Mouse (Mus musculus) liver, postnatal 0 days (tissue): ENCODE results near the gene Ccdc180. TPM values are rescaled to one million over a fixed set of nuclear protein-coding genes. Genes with fewer than 3 reads are reported as not detected.
A peak's percentile ranks its signal among the peaks of the same experiment; 100 is the strongest.

Experiments used
- ATAC-seq: fragments of 200-750 bp; cut with Nextera tagmentation; 2 replicates; pipeline ENCODE4 v1.8.0; 2017; ENCODE audit warnings: mild to moderate bottlenecking, moderate library complexity
- DNase-seq: peaks from one replicate; pipeline ENCODE4 v3.0.0-alpha.2; 2016
- H3K27ac ChIP-seq: fragments of 300-500 bp; sonication (generic); 2 replicates; pipeline ENCODE4 v1.5.1; 2014; ENCODE audit warnings: antibody characterized with exemption, moderate library complexity, mild to moderate bottlenecking, low read depth
- H3K27me3 ChIP-seq: fragments of 300-500 bp; sonication (generic); 2 replicates; pipeline ENCODE4 v1.6.1; 2014; ENCODE audit warnings: low read length, control low read depth, mixed read lengths; ENCODE audit not compliant: insufficient read depth
- H3K36me3 ChIP-seq: fragments of 300-500 bp; sonication (generic); replicated peaks from 2 replicates; pipeline ENCODE4 v1.6.1; 2014; ENCODE audit warnings: mild to moderate bottlenecking, control low read depth, low read length, moderate library complexity, mixed read lengths; ENCODE audit not compliant: insufficient read depth
- H3K4me1 ChIP-seq: fragments of 300-500 bp; sonication (generic); 2 replicates; pipeline ENCODE4 v1.6.1; 2014; ENCODE audit warnings: antibody characterized with exemption, mild to moderate bottlenecking, control low read depth; ENCODE audit not compliant: insufficient read depth
- H3K4me2 ChIP-seq: fragments of 300-500 bp; sonication (generic); 2 replicates; pipeline ENCODE4 v1.6.1; 2014; ENCODE audit warnings: low read depth, mild to moderate bottlenecking, low read length, moderate library complexity, mixed read lengths
- H3K4me3 ChIP-seq: fragments of 300-500 bp; sonication (generic); 2 replicates; pipeline ENCODE4 v1.5.1; 2014; ENCODE audit warnings: low read depth, low read length
- H3K9ac ChIP-seq: fragments of 300-500 bp; sonication (generic); replicated peaks from 2 replicates; pipeline ENCODE4 v1.6.1; 2014; ENCODE audit warnings: mild to moderate bottlenecking, moderate library complexity
- H3K9me3 ChIP-seq: fragments of 300-500 bp; sonication (generic); 2 replicates; pipeline ENCODE4 v1.6.1; 2016; ENCODE audit warnings: mild to moderate bottlenecking, control low read depth, low read length, mixed read lengths
- CTCF ChIP-seq: sonication (generic); IDR thresholded peaks from 2 replicates; pipeline ENCODE4 v1.5.1; 2016; ENCODE audit warnings: antibody characterized with exemption, low read depth
- EP300 ChIP-seq: IDR thresholded peaks from 2 replicates; pipeline ENCODE4 v1.6.1; 2016; ENCODE audit warnings: antibody characterized with exemption, low read depth, mild to moderate bottlenecking
- WGBS: fragments of 180-500 bp; shearing (Covaris S2); extraction: QIAGEN DNeasy Blood & Tissue Kit; methylation state at CpG from one replicate; pipeline ENCODE4 v1.1.7; 2014; ENCODE audit not compliant: insufficient replicate concordance; 5-methylcytosine and 5-hydroxymethylcytosine counted together
- polyA plus RNA-seq: library from polyadenylated mRNA; unstranded; fragments of >200 nt; fragmentation: Nextera tagmentation; extraction: Ambion mirVana; gene quantifications from 2 replicates; pipeline ENCODE4 v1.2.1, GENCODE M21; 2015

Ccdc180 gene
- polyA plus RNA-seq, 1 experiment from 2014 or later: 0.16 TPM

DNA sequence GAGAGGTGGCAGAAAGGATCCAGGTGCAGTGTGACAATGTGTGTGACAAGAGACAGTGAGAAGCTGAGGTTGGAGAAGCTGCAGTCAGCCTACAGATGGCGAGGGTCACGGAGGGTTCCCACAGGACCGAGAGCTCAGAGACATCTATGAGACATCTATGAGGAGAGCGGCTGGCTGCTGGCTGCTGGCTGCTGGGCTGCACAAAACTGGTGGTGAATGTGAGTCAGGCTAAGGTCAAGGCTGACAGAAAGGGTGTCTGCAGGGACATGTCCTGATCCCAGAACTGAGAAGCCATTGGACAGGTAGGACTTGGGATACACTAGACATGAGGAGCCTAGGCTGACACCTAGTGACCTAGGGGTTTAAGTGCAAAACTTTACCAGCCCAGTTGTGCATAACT is 33.9 kb downstream of the Ccdc180 start:
- Histone ChIP-seq H3K4me2 (no peak overlapping the region), H3K9ac (no peak overlapping the region), H3K36me3 (no peaks in the 10 kb centered on the region), H3K27ac (no peak overlapping the region), H3K27me3 (no peaks in the 10 kb centered on the region), H3K9me3 (no peaks in the 10 kb centered on the region), H3K4me3 (no peak overlapping the region), H3K4me1 (no peaks in the 10 kb centered on the region)
- 65% methylated on average over 4 of the region's 4 CpGs for WGBS
- TF ChIP-seq CTCF (no peak), EP300 (no peak)
- DNase-seq (no peak), ATAC-seq (no peak)

DNA sequence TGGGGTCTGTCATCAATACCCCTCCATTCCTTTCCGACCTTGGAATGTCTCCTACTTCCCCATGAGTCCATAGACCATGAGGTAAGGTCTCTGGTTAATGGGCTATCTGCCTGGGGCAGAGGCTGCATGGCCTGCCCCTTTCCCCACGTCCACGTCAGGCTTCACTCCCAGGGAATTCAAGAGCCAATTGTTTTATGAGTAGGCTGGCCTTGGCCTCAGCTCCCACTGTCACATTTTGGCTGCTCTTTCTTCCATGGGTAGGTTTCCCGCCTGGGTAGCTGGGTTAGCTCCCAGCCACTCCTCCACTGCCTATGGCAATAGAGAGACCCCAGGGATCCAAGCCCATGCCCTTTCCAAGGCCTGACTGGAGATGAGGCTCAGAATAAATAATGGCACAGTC is 38.5 kb downstream of the Ccdc180 start:
- no peak for ATAC-seq
- Histone ChIP-seq H3K9ac (no peak overlapping the region), H3K27me3 (no peaks in the 10 kb centered on the region), H3K27ac (no peak overlapping the region), H3K9me3 (no peaks in the 10 kb centered on the region), H3K36me3 (no peaks in the 10 kb centered on the region), H3K4me3 (no peak overlapping the region), H3K4me1 (no peaks in the 10 kb centered on the region), H3K4me2 (no peak overlapping the region)
- WGBS: 77% methylated on average over 4 of the region's 4 CpGs
- no peak for DNase-seq
- no peak for TF ChIP-seq CTCF
- no peak for TF ChIP-seq EP300

DNA sequence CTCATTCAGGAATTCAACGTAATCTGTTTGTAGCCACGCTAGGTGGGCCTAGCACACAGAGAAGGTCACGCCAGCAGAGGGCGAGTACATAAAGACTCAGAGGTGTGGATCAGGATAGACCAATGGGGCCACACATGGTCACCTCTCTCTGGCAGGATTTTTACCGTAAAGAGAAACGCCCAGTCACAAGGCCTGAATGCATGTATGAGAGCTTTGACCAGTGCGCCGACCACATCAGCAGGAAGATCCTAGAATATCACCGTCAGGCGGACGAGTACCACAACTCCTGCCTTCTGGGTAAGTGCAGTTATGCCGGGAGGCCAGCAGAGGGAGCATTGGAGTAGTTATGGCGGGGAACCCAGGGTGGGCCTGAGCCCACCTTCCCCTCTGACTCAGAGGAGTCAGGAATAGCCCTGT is 51.5 kb downstream of the Ccdc180 start:
- Histone ChIP-seq H3K27me3 (no peaks in the 10 kb centered on the region), H3K4me1 (no peaks in the 10 kb centered on the region), H3K4me3 (no peak overlapping the region), H3K9ac (no peak overlapping the region), H3K4me2 (peak overlapping the region; percentile 51), H3K27ac (no peak overlapping the region), H3K36me3 (no peaks in the 10 kb centered on the region), H3K9me3 (no peaks in the 10 kb centered on the region)
- TF ChIP-seq CTCF (peak; percentile 84), EP300 (no peak)
- DNase-seq (peak; percentile 60), ATAC-seq (peak; percentile 66)
- WGBS: 21% methylated on average over 13 of the region's 13 CpGs

DNA sequence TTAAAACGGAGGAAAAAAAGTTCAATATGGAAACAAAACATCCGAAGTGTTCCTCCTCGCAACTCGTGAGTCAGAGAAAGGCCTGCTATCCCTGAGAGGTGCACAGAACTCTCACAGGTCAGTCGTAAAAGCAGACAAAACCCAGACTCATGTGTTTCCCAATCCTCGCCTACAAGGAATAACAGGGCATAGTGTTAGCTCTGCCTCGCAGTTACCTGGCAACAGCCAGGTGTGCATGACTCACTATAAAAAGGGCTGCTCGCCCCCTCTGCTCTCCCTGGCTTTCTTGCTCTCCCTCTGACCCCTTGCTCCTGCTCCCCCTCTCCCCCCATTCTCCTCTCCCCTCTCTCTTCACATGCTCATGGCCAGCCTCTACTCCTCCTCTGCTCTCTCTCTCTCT is 57.6 kb downstream of the Ccdc180 start:
- H3K27me3 ChIP-seq: no peaks in the 10 kb centered on the region
- DNase-seq (no peak), ATAC-seq (no peak)
- H3K4me3 ChIP-seq: no peak overlapping the region
- no peak overlapping the region for H3K27ac ChIP-seq
- no peak overlapping the region for H3K9ac ChIP-seq
- H3K36me3 ChIP-seq: no peaks in the 10 kb centered on the region
- peaks cover 8% of the 10 kb centered on the region for H3K4me1 ChIP-seq
- no peak overlapping the region for H3K4me2 ChIP-seq
- WGBS: 76% methylated on average over 8 of the region's 8 CpGs
- TF ChIP-seq CTCF (no peak), EP300 (no peak)
- H3K9me3 ChIP-seq: no peaks in the 10 kb centered on the region

DNA sequence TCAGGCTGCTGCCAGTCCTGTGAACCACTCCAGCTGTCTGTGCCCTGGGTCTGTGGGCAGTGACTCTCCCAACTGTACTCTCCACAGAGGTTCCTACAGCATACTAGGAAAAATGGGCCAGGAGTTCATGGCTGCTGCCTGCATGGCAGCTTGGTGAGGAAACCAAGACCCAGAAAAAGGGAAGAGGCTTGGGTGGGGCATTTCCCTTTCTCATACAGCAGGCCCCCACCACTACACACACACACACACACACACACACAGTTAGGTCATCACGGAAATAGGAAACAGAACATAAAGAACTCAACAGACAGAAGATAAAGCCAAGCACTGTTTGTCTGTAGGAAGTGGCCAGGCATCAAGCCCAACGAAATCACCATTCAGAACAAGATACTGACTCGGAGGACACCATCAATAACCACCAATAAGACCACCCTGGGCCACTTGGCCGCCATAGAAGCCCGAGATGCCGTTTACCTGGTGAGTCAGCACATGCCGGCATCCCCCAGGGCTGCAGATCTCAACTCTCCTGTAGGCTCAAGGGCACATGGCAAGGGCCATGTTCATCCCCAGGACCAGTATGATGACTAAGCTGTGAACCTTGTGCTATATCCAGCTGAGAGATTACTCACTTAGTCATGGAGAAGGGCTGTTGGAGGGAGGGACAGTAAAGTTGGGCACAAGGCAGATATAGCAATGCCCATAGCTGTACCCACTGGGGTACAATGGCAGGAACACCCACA is 59.2 kb downstream of the Ccdc180 start:
- WGBS: 29% methylated on average over 7 of the region's 7 CpGs
- DNase-seq (peak; percentile 48), ATAC-seq (peak; percentile 74)
- no peak for TF ChIP-seq CTCF
- no peak for TF ChIP-seq EP300
- H3K27me3 ChIP-seq: no peaks in the 10 kb centered on the region
- H3K4me3 ChIP-seq: 0 out of 2 replicates have a peak overlapping the region, but pooled peaks have one; percentile 19
- peak overlapping the region; percentile 62 for H3K27ac ChIP-seq
- peaks cover 8% of the 10 kb centered on the region for H3K4me1 ChIP-seq
- H3K9ac ChIP-seq: no peak overlapping the region
- no peaks in the 10 kb centered on the region for H3K36me3 ChIP-seq
- H3K4me2 ChIP-seq: peak overlapping the region; percentile 22; the same call in 1 of the 2 replicates
- H3K9me3 ChIP-seq: no peaks in the 10 kb centered on the region

DNA sequence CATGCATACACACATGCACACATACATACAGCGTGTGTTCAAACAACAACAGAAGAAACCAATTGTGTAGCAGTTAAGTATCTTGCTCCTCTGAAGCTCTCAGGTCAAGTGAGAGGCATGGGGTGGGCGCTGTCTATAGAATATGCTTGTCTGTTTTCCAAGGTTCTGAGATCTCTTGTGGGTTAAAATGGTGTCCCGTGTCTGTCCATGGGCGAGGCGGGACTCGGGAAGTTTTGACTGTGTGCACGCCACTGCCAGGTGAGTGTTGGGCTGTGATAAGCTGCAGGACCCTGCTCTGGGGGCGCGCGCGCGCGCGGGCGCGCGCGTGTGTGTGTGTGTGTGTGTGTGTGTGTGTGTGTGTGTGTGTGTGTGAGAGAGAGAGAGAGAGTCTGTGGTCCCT is 61.7 kb downstream of the Ccdc180 start:
- Histone ChIP-seq H3K36me3 (no peaks in the 10 kb centered on the region), H3K27me3 (no peaks in the 10 kb centered on the region), H3K4me1 (peaks cover 8% of the 10 kb centered on the region), H3K9ac (no peak overlapping the region), H3K27ac (no peak overlapping the region), H3K4me3 (no peak overlapping the region), H3K9me3 (no peaks in the 10 kb centered on the region), H3K4me2 (no peak overlapping the region)
- ATAC-seq (no peak), DNase-seq (no peak)
- WGBS: 71% methylated on average over 18 of the region's 18 CpGs
- TF ChIP-seq EP300 (no peak), CTCF (no peak)
